Mouse (Mus musculus): Measurements from ENCODE around the gene Rpl13a. TPM values are rescaled to one million over a fixed set of nuclear protein-coding genes. Genes with fewer than 3 reads are reported as not detected.
"Not testable (repeated sequence)": the region's sequence is repeated elsewhere in the genome, so short reads cannot be mapped to it uniquely, and the experiment has no call there.

Gene Rpl13a
- polyA plus RNA-seq, 1 experiment from 2014 or later, result 938 TPM

DNA sequence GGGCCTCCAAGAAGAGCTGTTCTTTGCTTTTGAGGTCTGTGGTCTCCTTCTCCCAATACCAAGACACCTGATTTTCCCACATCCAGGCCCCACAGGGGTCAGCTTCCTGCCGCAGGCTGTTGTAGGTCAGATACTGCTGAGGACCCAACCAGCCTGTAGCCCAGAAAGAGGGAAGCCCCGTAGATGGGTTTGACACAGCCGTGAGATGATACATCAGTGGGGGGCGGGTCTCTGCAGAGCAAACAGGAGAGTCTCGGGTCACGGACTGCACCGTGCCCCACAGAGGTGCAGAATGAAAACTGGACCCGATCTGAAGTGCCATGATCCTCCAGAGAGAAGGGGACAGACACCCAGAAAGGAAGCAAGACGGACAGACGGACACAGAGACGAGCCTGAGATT is 26.1 kb downstream of the Rpl13a start:
- DNase-seq, result no peak
- TF ChIP-seq CTCF (IDR thresholded peaks at IDR 0.05; ENCODE audit: low read depth), result no peak
- no peak for TF ChIP-seq EP300 (IDR thresholded peaks at IDR 0.05; ENCODE audit: low read depth)
- Histone ChIP-seq H3K4me1 (ENCODE audit: insufficient read depth) (peaks cover 15% of the 10 kb centered on the region), H3K9me3 (ENCODE audit: low read length) (no peaks in the 10 kb centered on the region), H3K27me3 (ENCODE audit: insufficient read depth, low read length) (no peaks in the 10 kb centered on the region), H3K36me3 (replicated peaks; ENCODE audit: insufficient read depth, low read length) (no peaks in the 10 kb centered on the region), H3K27ac (ENCODE audit: low read depth) (no peak overlapping the region), H3K4me3 (ENCODE audit: low read depth, low read length) (peak overlapping the region; percentile 53), H3K4me2 (ENCODE audit: low read depth, low read length) (peak overlapping the region; percentile 75), H3K9ac (replicated peaks) (peak overlapping the region; percentile 70)
- 42% methylated on average over 11 of the region's 11 CpGs for WGBS (ENCODE audit: insufficient replicate concordance)
- ATAC-seq, result no peak

DNA sequence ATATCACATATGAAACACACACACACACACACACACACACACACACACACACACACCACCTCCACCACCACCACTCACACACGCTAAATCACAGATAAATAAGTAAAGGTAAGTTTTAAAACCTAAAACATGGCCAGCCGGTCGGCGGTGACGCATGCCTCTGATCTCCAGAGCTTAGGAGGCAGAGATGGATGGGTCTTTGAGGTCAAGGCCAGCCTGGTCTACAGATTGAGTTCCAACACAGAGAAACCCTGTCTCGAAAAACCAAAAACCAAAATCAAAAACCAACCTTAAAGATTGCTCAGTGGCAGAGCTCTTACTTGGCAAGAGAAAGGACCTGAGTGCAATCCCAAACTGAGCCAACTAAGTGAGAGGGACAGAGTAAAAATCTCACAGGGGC is 28.5 kb downstream of the Rpl13a start:
- 77% methylated on average over 6 of the region's 6 CpGs for WGBS (ENCODE audit: insufficient replicate concordance)
- H3K4me2 ChIP-seq (ENCODE audit: low read depth, low read length), result no peak overlapping the region

DNA sequence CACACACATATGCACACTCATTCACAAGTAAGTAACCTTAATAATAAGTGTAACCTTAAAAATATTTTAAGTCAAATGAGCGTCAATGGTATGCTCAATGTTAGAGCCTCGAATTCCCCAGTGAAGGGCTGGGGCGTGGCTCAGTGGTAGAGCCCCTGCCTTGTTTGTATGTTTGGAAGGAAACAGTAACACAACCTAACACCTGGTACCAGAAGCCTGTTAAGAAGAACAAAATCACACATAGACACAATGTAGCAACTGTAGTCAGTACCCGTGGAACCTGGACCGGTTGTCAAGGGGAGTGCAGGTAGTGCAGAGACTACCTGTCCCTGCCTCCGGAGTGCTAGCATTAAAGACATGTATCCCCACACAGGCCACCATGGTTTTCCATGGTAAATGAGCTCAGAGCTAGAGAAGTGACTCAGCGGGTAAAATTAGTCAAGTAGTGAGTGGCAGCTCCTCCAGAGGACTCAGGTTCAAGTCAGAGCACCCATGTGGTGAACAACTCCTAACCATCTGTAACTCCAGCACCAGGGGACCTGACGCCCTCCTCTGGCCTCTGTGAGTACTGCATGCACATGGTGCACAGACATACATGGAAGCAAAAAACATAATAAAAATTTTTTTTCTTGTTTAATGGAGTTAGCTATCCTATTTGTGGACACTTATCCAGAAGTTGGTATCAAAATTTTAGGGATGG is 29.9 kb downstream of the Rpl13a start:
- Histone ChIP-seq H3K27ac (ENCODE audit: low read depth) (no peak overlapping the region), H3K4me2 (ENCODE audit: low read depth, low read length) (no peak overlapping the region), H3K4me1 (ENCODE audit: insufficient read depth) (peaks cover 8% of the 10 kb centered on the region), H3K36me3 (replicated peaks; ENCODE audit: insufficient read depth, low read length) (no peaks in the 10 kb centered on the region; the same call in 1 of the 2 replicates), H3K9ac (replicated peaks) (no peak overlapping the region), H3K4me3 (ENCODE audit: low read depth, low read length) (no peak overlapping the region), H3K9me3 (ENCODE audit: low read length) (no peaks in the 10 kb centered on the region), H3K27me3 (ENCODE audit: insufficient read depth, low read length) (no peaks in the 10 kb centered on the region)
- DNase-seq (no peak), ATAC-seq (no peak)
- WGBS (ENCODE audit: insufficient replicate concordance), result 83% methylated on average over 8 of the region's 8 CpGs
- TF ChIP-seq CTCF (IDR thresholded peaks at IDR 0.05; ENCODE audit: low read depth) (peak; percentile 51), EP300 (IDR thresholded peaks at IDR 0.05; ENCODE audit: low read depth) (no peak)

More for the DNA sequence above, 28.5 kb downstream of the Rpl13a start:
- DNase-seq (no peak), ATAC-seq (no peak)
- Histone ChIP-seq H3K27me3 (ENCODE audit: insufficient read depth, low read length) (no peaks in the 10 kb centered on the region), H3K9me3 (ENCODE audit: low read length) (no peaks in the 10 kb centered on the region), H3K4me1 (ENCODE audit: insufficient read depth) (peaks cover 15% of the 10 kb centered on the region), H3K36me3 (replicated peaks; ENCODE audit: insufficient read depth, low read length) (no peaks in the 10 kb centered on the region), H3K27ac (ENCODE audit: low read depth) (no peak overlapping the region), H3K4me3 (ENCODE audit: low read depth, low read length) (no peak overlapping the region), H3K9ac (replicated peaks) (no peak overlapping the region)
- TF ChIP-seq CTCF (IDR thresholded peaks at IDR 0.05; ENCODE audit: low read depth), result no peak
- no peak for TF ChIP-seq EP300 (IDR thresholded peaks at IDR 0.05; ENCODE audit: low read depth)

DNA sequence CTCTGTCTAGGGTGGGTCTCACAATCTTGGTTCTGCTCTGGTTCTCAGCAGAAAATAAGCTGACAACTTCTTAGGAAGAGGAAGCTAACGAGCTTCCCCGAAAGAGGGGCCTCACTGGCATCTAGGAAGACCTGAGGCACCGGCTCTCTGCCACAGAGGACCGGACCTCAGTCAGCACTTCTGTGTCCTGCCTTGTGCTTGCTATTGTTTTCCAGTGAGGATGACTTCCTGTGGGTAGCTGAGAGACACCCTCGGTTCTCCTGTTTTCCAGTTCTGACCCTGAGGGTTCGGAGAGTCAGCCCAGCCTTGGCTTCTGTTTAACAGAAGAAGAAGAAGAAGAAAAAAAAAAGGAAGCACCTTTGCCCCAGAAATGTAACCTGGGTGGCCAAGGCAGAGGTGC is 31.1 kb downstream of the Rpl13a start:
- no peak for TF ChIP-seq CTCF (IDR thresholded peaks at IDR 0.05; ENCODE audit: low read depth)
- TF ChIP-seq EP300 (IDR thresholded peaks at IDR 0.05; ENCODE audit: low read depth), result peak; percentile 31; the same call in 1 of the 2 replicates
- Histone ChIP-seq H3K36me3 (replicated peaks; ENCODE audit: insufficient read depth, low read length) (no peaks in the 10 kb centered on the region; the same call in 1 of the 2 replicates), H3K27ac (ENCODE audit: low read depth) (peak overlapping the region; percentile 62), H3K27me3 (ENCODE audit: insufficient read depth, low read length) (no peaks in the 10 kb centered on the region), H3K9ac (replicated peaks) (no peak overlapping the region), H3K9me3 (ENCODE audit: low read length) (no peaks in the 10 kb centered on the region), H3K4me1 (ENCODE audit: insufficient read depth) (peaks cover 12% of the 10 kb centered on the region), H3K4me2 (ENCODE audit: low read depth, low read length) (0 out of 2 replicates have a peak overlapping the region, but pooled peaks have one; percentile 4), H3K4me3 (ENCODE audit: low read depth, low read length) (no peak overlapping the region)
- WGBS (ENCODE audit: insufficient replicate concordance), result 21% methylated on average over 6 of the region's 6 CpGs
- DNase-seq (no peak), ATAC-seq (peak; percentile 52; the same call in 1 of the 2 replicates)

DNA sequence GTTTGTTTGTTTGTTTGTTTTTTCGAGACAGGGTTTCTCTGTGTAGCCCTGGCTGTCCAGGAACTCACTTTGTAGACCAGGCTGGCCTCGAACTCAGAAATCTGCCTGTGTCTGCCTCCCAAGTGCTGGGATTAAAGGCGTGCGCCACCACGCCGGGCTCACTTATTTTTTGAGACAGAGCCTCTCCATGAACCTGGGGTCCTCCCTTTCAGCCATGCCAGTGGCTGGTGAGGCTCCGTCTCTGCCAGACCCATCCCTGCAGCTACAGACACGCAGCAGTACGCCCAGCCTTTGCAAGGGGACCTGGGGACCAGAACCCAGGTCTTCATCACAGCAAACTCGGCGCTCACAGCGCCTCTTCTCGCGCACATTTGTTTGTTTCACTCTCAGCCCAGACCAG is 32.6 kb downstream of the Rpl13a start:
- H3K9me3 ChIP-seq (ENCODE audit: low read length); H3K9ac ChIP-seq (replicated peaks); H3K27me3 ChIP-seq (ENCODE audit: insufficient read depth, low read length); H3K4me3 ChIP-seq (ENCODE audit: low read depth, low read length); H3K4me2 ChIP-seq (ENCODE audit: low read depth, low read length); ATAC-seq; H3K36me3 ChIP-seq (replicated peaks; ENCODE audit: insufficient read depth, low read length); H3K27ac ChIP-seq (ENCODE audit: low read depth); DNase-seq: not testable (repeated sequence)
- peaks cover 12% of the 10 kb centered on the region; the same call in 1 of the 2 replicates for H3K4me1 ChIP-seq (ENCODE audit: insufficient read depth)
- 90% methylated on average over 14 of the region's 14 CpGs for WGBS (ENCODE audit: insufficient replicate concordance)

DNA sequence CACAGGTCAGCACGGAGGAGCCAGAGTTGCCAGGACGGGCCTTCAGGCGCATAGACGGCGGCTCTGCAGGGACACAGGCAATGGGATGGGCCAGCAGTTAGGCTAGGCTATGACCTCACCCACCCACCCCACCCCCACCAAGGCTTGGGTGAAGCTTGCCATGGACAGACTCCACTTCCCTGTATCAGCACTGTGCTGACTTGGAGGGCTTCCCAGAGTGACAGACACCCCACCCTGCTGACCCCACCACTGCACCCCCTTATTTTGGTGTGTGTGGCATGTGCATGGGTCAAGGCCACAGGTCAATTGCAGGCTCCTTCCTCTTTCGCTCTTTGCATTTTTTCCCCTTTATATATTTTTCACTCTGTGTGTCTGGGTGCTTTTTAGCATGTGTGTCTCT is 33.2 kb downstream of the Rpl13a start:
- ATAC-seq (0 out of 2 replicates have a peak, but pooled peaks have one; percentile 9), DNase-seq (no peak)
- Histone ChIP-seq H3K36me3 (replicated peaks; ENCODE audit: insufficient read depth, low read length) (no peaks in the 10 kb centered on the region; the same call in 1 of the 2 replicates), H3K27ac (ENCODE audit: low read depth) (no peak overlapping the region), H3K27me3 (ENCODE audit: insufficient read depth, low read length) (no peaks in the 10 kb centered on the region), H3K4me3 (ENCODE audit: low read depth, low read length) (no peak overlapping the region), H3K9ac (replicated peaks) (no peak overlapping the region), H3K4me1 (ENCODE audit: insufficient read depth) (peaks cover 12% of the 10 kb centered on the region; the same call in 1 of the 2 replicates), H3K9me3 (ENCODE audit: low read length) (no peaks in the 10 kb centered on the region), H3K4me2 (ENCODE audit: low read depth, low read length) (no peak overlapping the region)
- no peak for TF ChIP-seq EP300 (IDR thresholded peaks at IDR 0.05; ENCODE audit: low read depth)
- WGBS (ENCODE audit: insufficient replicate concordance), result 76% methylated on average over 3 of the region's 6 CpGs
